ENCODE assay signal across 11 mouse cellular contexts in the genomic region with DNA sequence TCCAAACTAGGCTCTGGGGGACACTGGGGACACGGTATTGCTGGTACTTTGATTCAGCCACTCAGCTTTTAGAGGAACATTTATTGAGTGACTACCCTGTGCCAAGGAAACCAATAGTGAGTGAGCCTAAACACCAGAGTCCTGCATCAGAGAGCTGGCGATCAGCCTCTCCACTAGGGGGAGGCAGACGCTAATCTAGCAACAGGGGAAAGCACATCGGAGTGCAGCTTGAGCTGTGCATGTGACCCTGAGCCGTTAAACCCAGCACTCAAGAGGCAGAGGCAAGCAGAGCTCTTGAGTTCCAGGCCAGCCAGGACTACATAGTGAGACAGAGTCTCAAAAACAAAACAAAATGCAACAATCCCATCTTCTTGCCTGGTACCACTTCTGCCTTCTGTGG. TPM values are rescaled to one million over a fixed set of nuclear protein-coding genes. Genes with fewer than 3 reads are reported as not detected.
DNase-seq lines count a peak whose midpoint lies in the region; ATAC-seq and TF ChIP-seq lines count a peak whose summit lies in the region.
"Had no signal": no experiment of that assay in that cellular context is flagged by ENCODE, and none has a peak within 500 bp of the region (broad histone marks: within the 10 kb centered on the region; RNA-seq: fewer than 3 reads in every experiment).

No protein-coding gene starts in this region.

- TF ChIP-seq CTCF in kidney, postnatal 0 days (IDR thresholded peaks at IDR 0.05; ENCODE audit: low read depth) = peak; percentile 79

- DNase-seq in heart, adult 11 months = peak; percentile 95
- DNase-seq in A20 (ENCODE audit: low read depth, low spot score) (peak; percentile 71), NIH3T3 (ENCODE audit: low read depth) (peak; percentile 86)
- peak; percentile 59 for DNase-seq in embryonic facial prominence, embryonic 10.5 days (ENCODE audit: low spot score)
- peak; percentile 57 for DNase-seq in kidney, postnatal 0 days (ENCODE audit: low spot score)
- peak; percentile 79 for DNase-seq in lung, postnatal 36 days

- H3K9ac ChIP-seq in heart, embryonic 11.5 days (ENCODE audit: low read depth, low read length) = no peak overlapping the region
- no peak overlapping the region for H3K9ac ChIP-seq in kidney, postnatal 0 days (ENCODE audit: low read depth, low read length)
- H3K9ac ChIP-seq: embryonic facial prominence, embryonic 12.5 days; limb, embryonic 15.5 days; stomach, embryonic 15.5 days had no signal

- no peaks in the 10 kb centered on the region; the same call in 1 of the 2 replicates for H3K36me3 ChIP-seq in heart, embryonic 11.5 days (ENCODE audit: control insufficient read depth, insufficient read depth, low read length)
- peaks cover 14% of the 10 kb centered on the region; the same call in 1 of the 2 replicates for H3K36me3 ChIP-seq in embryonic facial prominence, embryonic 10.5 days (replicated peaks)
- peaks cover 32% of the 10 kb centered on the region for H3K36me3 ChIP-seq in kidney, postnatal 0 days (ENCODE audit: insufficient read depth, low read length)

- H3K4me1 ChIP-seq in heart, embryonic 11.5 days (ENCODE audit: control insufficient read depth, insufficient read depth, low read length) = 0 out of 2 replicates have a peak, but pooled peaks cover 3% of the 10 kb centered on the region
- peaks cover 22% of the 10 kb centered on the region for H3K4me1 ChIP-seq in embryonic facial prominence, embryonic 10.5 days
- peaks cover 8% of the 10 kb centered on the region; the same call in 1 of the 2 replicates for H3K4me1 ChIP-seq in kidney, postnatal 0 days (replicated peaks; ENCODE audit: insufficient read depth, low read length)

- 14% methylated on average over 5 of the region's 5 CpGs for WGBS in heart, embryonic 11.5 days (ENCODE audit: insufficient replicate concordance)
- WGBS in embryonic facial prominence, embryonic 10.5 days = 16% methylated on average over 5 of the region's 5 CpGs
- 16% methylated on average over 5 of the region's 5 CpGs for WGBS in kidney, postnatal 0 days

- no peak for ATAC-seq in heart, embryonic 11.5 days (replicated peaks; ENCODE audit: insufficient number of reproducible peaks, low FRiP score, low TSS enrichment)
- no peak for ATAC-seq in kidney, postnatal 0 days (replicated peaks; ENCODE audit: low FRiP score, low read depth)
- no peak for ATAC-seq in erythroblast, adult 5-6 weeks (replicated peaks; ENCODE audit: low FRiP score, poor library complexity, severe bottlenecking)

- peaks cover 9% of the 10 kb centered on the region for H3K27me3 ChIP-seq in heart, embryonic 11.5 days (ENCODE audit: control insufficient read depth, insufficient read depth, low read length)
- H3K27me3 ChIP-seq in embryonic facial prominence, embryonic 10.5 days (replicated peaks; ENCODE audit: low read depth, poor library complexity, severe bottlenecking) = peaks cover 46% of the 10 kb centered on the region
- no peaks in the 10 kb centered on the region for H3K27me3 ChIP-seq in kidney, postnatal 0 days (ENCODE audit: insufficient read depth, low read length)
- H3K27me3 ChIP-seq: embryonic facial prominence, embryonic 12.5 days; limb, embryonic 15.5 days; stomach, embryonic 15.5 days had no signal

- no peak overlapping the region for H3K4me3 ChIP-seq in heart, embryonic 11.5 days (ENCODE audit: low read depth, low read length)
- H3K4me3 ChIP-seq in embryonic facial prominence, embryonic 10.5 days = no peak overlapping the region
- no peak overlapping the region for H3K4me3 ChIP-seq in kidney, postnatal 0 days (replicated peaks; ENCODE audit: low read depth, low read length)
- H3K4me3 ChIP-seq: embryonic facial prominence, embryonic 12.5 days; limb, embryonic 15.5 days; stomach, embryonic 15.5 days had no signal

- no peak overlapping the region for H3K4me2 ChIP-seq in heart, embryonic 11.5 days
- no peak overlapping the region for H3K4me2 ChIP-seq in kidney, postnatal 0 days (ENCODE audit: low read length)
- H3K4me2 ChIP-seq: embryonic facial prominence, embryonic 12.5 days; limb, embryonic 15.5 days; stomach, embryonic 15.5 days had no signal

- no peaks in the 10 kb centered on the region for H3K9me3 ChIP-seq in heart, embryonic 11.5 days (replicated peaks; ENCODE audit: control insufficient read depth, low read length)
- H3K9me3 ChIP-seq in embryonic facial prominence, embryonic 10.5 days = no peaks in the 10 kb centered on the region
- H3K9me3 ChIP-seq in kidney, postnatal 0 days (replicated peaks; ENCODE audit: low read length) = no peaks in the 10 kb centered on the region
- H3K9me3 ChIP-seq: embryonic facial prominence, embryonic 12.5 days; limb, embryonic 15.5 days; stomach, embryonic 15.5 days had no signal

- H3K27ac ChIP-seq in heart, embryonic 11.5 days (ENCODE audit: low read depth, low read length) = no peak overlapping the region
- no peak overlapping the region for H3K27ac ChIP-seq in embryonic facial prominence, embryonic 10.5 days (replicated peaks)
- H3K27ac ChIP-seq in kidney, postnatal 0 days = no peak overlapping the region
- H3K27ac ChIP-seq: embryonic facial prominence, embryonic 12.5 days; limb, embryonic 15.5 days; stomach, embryonic 15.5 days had no signal

RNA-seq across cellular contexts. Expression of gene Lrrc71, which starts 0.6 kb away (rescaled TPM):
- polyA plus RNA-seq in heart, embryonic 11.5 days (2014; fragmentation: Nextera tagmentation; extraction: Ambion mirVana) = 0.43 and 0.66 TPM in 2 replicates
- 0.28 and 0.41 TPM in 2 replicates for polyA plus RNA-seq in embryonic facial prominence, embryonic 10.5 days (2016; fragmentation: Nextera tagmentation; extraction: Ambion mirVana)
- 0.37 and 0.45 TPM in 2 replicates for polyA plus RNA-seq in kidney, postnatal 0 days (2015; fragmentation: Nextera tagmentation; extraction: Ambion mirVana)
- total RNA-seq in erythroblast, adult 5-6 weeks (2015; ENCODE audit: low replicate concordance) = not detected in 2 replicates
- total RNA-seq in erythroblast, adult 5-6 weeks (2017; ENCODE audit: low replicate concordance) = not detected in 2 replicates

RNA-seq across cellular contexts. Expression of gene Ntrk1, which starts 45.9 kb away (rescaled TPM):
- 0.30 and 0.51 TPM in 2 replicates for polyA plus RNA-seq in heart, embryonic 11.5 days (2014; fragmentation: Nextera tagmentation; extraction: Ambion mirVana)
- polyA plus RNA-seq in embryonic facial prominence, embryonic 10.5 days (2016; fragmentation: Nextera tagmentation; extraction: Ambion mirVana) = 10.7 and 11.0 TPM in 2 replicates
- polyA plus RNA-seq in kidney, postnatal 0 days (2015; fragmentation: Nextera tagmentation; extraction: Ambion mirVana) = 2.1 and 2.3 TPM in 2 replicates
- total RNA-seq in erythroblast, adult 5-6 weeks (2015; ENCODE audit: low replicate concordance) = not detected in 2 replicates
- total RNA-seq in erythroblast, adult 5-6 weeks (2017; ENCODE audit: low replicate concordance) = not detected in 2 replicates

RNA-seq across cellular contexts. Expression of gene Insrr, which starts 47.7 kb away (rescaled TPM):
- 0.03 and 0.23 TPM in 2 replicates for polyA plus RNA-seq in heart, embryonic 11.5 days (2014; fragmentation: Nextera tagmentation; extraction: Ambion mirVana)
- 0.49 and 0.54 TPM in 2 replicates for polyA plus RNA-seq in embryonic facial prominence, embryonic 10.5 days (2016; fragmentation: Nextera tagmentation; extraction: Ambion mirVana)
- polyA plus RNA-seq in kidney, postnatal 0 days (2015; fragmentation: Nextera tagmentation; extraction: Ambion mirVana) = 1.9 and 2.3 TPM in 2 replicates
- total RNA-seq in erythroblast, adult 5-6 weeks (2015; ENCODE audit: low replicate concordance) = not detected in 2 replicates
- total RNA-seq in erythroblast, adult 5-6 weeks (2017; ENCODE audit: low replicate concordance) = not detected in 2 replicates
